Mouse (Mus musculus) ES-Bruce4 (cell line): ENCODE results near the gene Ntn1.

Experiments
- CTCF ChIP-seq: IDR thresholded peaks from one replicate; pipeline ENCODE4 v1.8.1; 2011; ENCODE audit warnings: low read depth, low read length
- EP300 ChIP-seq: IDR thresholded peaks from 2 replicates; pipeline ENCODE4 v1.6.1; 2011; ENCODE audit warnings: low read depth, low read length; ENCODE audit not compliant: insufficient read depth
- POLR2A ChIP-seq: IDR thresholded peaks from one replicate; pipeline ENCODE4 v1.8.1; 2011; ENCODE audit warnings: low read length; ENCODE audit not compliant: insufficient read depth

- TF ChIP-seq CTCF, result no peak
- no peak for TF ChIP-seq POLR2A
- no peak for TF ChIP-seq EP300
Observed at GRCm38 (mm10) chr11:68385921-68386588, 14.6 kb downstream of the Ntn1 start.
